ENCODE assay signal across 8 mouse cellular contexts in genomic region chr2:92370821-92371805, GRCm38 (mm10). TPM values are rescaled to one million over a fixed set of nuclear protein-coding genes. Genes with fewer than 3 reads are reported as not detected.
DNase-seq lines count a peak whose midpoint lies in the region; ATAC-seq and TF ChIP-seq lines count a peak whose summit lies in the region.

No protein-coding gene starts in this region.

- no peak for TF ChIP-seq CTCF in Patski (IDR thresholded peaks at IDR 0.05)

- 2% methylated on average over 45 of the region's 45 CpGs for WGBS in forebrain, embryonic 13.5 days
- WGBS in kidney, embryonic 15.5 days = 2% methylated on average over 45 of the region's 45 CpGs
- WGBS in stomach, embryonic 16.5 days = 4% methylated on average over 45 of the region's 45 CpGs

- no peaks in the 10 kb centered on the region for H3K9me3 ChIP-seq in forebrain, embryonic 13.5 days (replicated peaks)
- no peaks in the 10 kb centered on the region for H3K9me3 ChIP-seq in kidney, embryonic 15.5 days (replicated peaks)
- no peaks in the 10 kb centered on the region for H3K9me3 ChIP-seq in stomach, embryonic 16.5 days (replicated peaks; ENCODE audit: control insufficient read depth, low read length)

- H3K4me1 ChIP-seq in forebrain, embryonic 13.5 days = peaks cover 58% of the 10 kb centered on the region
- peaks cover 74% of the 10 kb centered on the region for H3K4me1 ChIP-seq in kidney, embryonic 15.5 days
- peaks cover 41% of the 10 kb centered on the region for H3K4me1 ChIP-seq in stomach, embryonic 16.5 days (ENCODE audit: control insufficient read depth, insufficient read depth, low read length)

- H3K4me3 ChIP-seq in forebrain, embryonic 13.5 days = peak overlapping the region; percentile 33
- peak overlapping the region; percentile 56 for H3K4me3 ChIP-seq in kidney, embryonic 15.5 days (replicated peaks)
- peak overlapping the region; percentile 53 for H3K4me3 ChIP-seq in stomach, embryonic 16.5 days (replicated peaks; ENCODE audit: low read length)

- no peaks in the 10 kb centered on the region for H3K27me3 ChIP-seq in Patski
- peaks cover 28% of the 10 kb centered on the region for H3K27me3 ChIP-seq in forebrain, embryonic 13.5 days
- H3K27me3 ChIP-seq in kidney, embryonic 15.5 days = peaks cover 32% of the 10 kb centered on the region
- peaks cover 9% of the 10 kb centered on the region; the same call in 1 of the 2 replicates for H3K27me3 ChIP-seq in stomach, embryonic 16.5 days (ENCODE audit: control insufficient read depth, insufficient read depth, low read length)

- CTCF ChIA-PET in Patski (lab: Charles Lee) = no interaction called here

- no peak overlapping the region; the same call in 1 of the 2 replicates for H3K27ac ChIP-seq in forebrain, embryonic 13.5 days
- peak overlapping the region; percentile 97 for H3K27ac ChIP-seq in kidney, embryonic 15.5 days
- H3K27ac ChIP-seq in stomach, embryonic 16.5 days (ENCODE audit: low read length) = peak overlapping the region; percentile 90

- no peak for ATAC-seq in CD4-positive, CD25-positive, alpha-beta regulatory T cell, adult 4 months
- ATAC-seq in Patski = peak; percentile 5
- ATAC-seq in forebrain, embryonic 13.5 days = no peak
- ATAC-seq in kidney, embryonic 15.5 days (replicated peaks; ENCODE audit: low FRiP score) = peak; percentile 71
- peak; percentile 55 for ATAC-seq in stomach, embryonic 16.5 days (ENCODE audit: insufficient read depth, low FRiP score)

- peak overlapping the region; percentile 60 for H3K9ac ChIP-seq in forebrain, embryonic 13.5 days
- H3K9ac ChIP-seq in kidney, embryonic 15.5 days = peak overlapping the region; percentile 49
- H3K9ac ChIP-seq in stomach, embryonic 16.5 days (ENCODE audit: low read length) = peak overlapping the region; percentile 74

- H3K36me3 ChIP-seq in forebrain, embryonic 13.5 days (ENCODE audit: poor library complexity, severe bottlenecking) = 0 out of 2 replicates have a peak, but pooled peaks cover 4% of the 10 kb centered on the region
- H3K36me3 ChIP-seq in kidney, embryonic 15.5 days = peaks cover 6% of the 10 kb centered on the region
- H3K36me3 ChIP-seq in stomach, embryonic 16.5 days (ENCODE audit: control insufficient read depth, insufficient read depth, low read length) = no peaks in the 10 kb centered on the region

- POLR2A ChIA-PET in Patski (lab: Charles Lee) = interaction anchor here (0.7 to 1.2 kb wide), 2 partner anchors 15 to 56 kb away, joined by 3 read pairs; no protein-coding TSS in a partner anchor

- peak overlapping the region; percentile 61 for H3K4me2 ChIP-seq in forebrain, embryonic 13.5 days
- H3K4me2 ChIP-seq in kidney, embryonic 15.5 days = peak overlapping the region; percentile 75
- H3K4me2 ChIP-seq in stomach, embryonic 16.5 days (ENCODE audit: low read depth, low read length) = peak overlapping the region; percentile 76

- in situ Hi-C loops in Patski (cut with MboI; ENCODE audit: low pct_unique_long_range_greater_than_20kb) = no loop called here

- peak; percentile 56 for DNase-seq in CD4-positive, CD25-positive, alpha-beta regulatory T cell, adult 2 months (ENCODE audit: low read depth, low spot score)
- DNase-seq in Patski (ENCODE audit: low read depth, low spot score) = peak; percentile 35
- DNase-seq in lung, postnatal 14 days = peak; percentile 79
- DNase-seq in gastrocnemius, postnatal 4 days (ENCODE audit: low spot score in 2 of 2) = no peak

RNA-seq across cellular contexts. Expression of gene Pex16, which starts 3.4 kb away (rescaled TPM):
- 10 to 100 TPM; 44.5 to 77.0 TPM for polyA plus RNA-seq in CD4-positive, CD25-positive, alpha-beta regulatory T cell, adult 4 months (2017; shearing (Covaris generic))
- polyA plus RNA-seq in Patski (2021) = 21.4 TPM
- polyA plus RNA-seq in forebrain, embryonic 13.5 days (2015; fragmentation: Nextera tagmentation; extraction: Ambion mirVana) = 33.8 and 33.9 TPM in 2 replicates
- 24.7 and 29.5 TPM in 2 replicates for polyA plus RNA-seq in kidney, embryonic 15.5 days (2015; fragmentation: Nextera tagmentation; extraction: Ambion mirVana)
- polyA plus RNA-seq in stomach, embryonic 16.5 days (2015; fragmentation: Nextera tagmentation; extraction: Ambion mirVana) = 27.8 and 31.9 TPM in 2 replicates
- 10 to 100 TPM; 23.0 to 23.1 TPM for total RNA-seq in gastrocnemius, postnatal 4 days (2021)

RNA-seq across cellular contexts. Expression of gene Large2, which starts 3.6 kb away (rescaled TPM):
- not detected for polyA plus RNA-seq in CD4-positive, CD25-positive, alpha-beta regulatory T cell, adult 4 months (2017; shearing (Covaris generic))
- 0.55 TPM for polyA plus RNA-seq in Patski (2021)
- polyA plus RNA-seq in forebrain, embryonic 13.5 days (2015; fragmentation: Nextera tagmentation; extraction: Ambion mirVana) = 1.5 and 2.4 TPM in 2 replicates
- polyA plus RNA-seq in kidney, embryonic 15.5 days (2015; fragmentation: Nextera tagmentation; extraction: Ambion mirVana) = 26.0 and 29.5 TPM in 2 replicates
- polyA plus RNA-seq in stomach, embryonic 16.5 days (2015; fragmentation: Nextera tagmentation; extraction: Ambion mirVana) = 12.6 and 15.5 TPM in 2 replicates
- total RNA-seq in gastrocnemius, postnatal 4 days (2021) = under 1 TPM in 1 of 2 experiments, not detected in 1; 0.47 TPM

RNA-seq across cellular contexts. Expression of gene 1700029I15Rik, which starts 11.2 kb away (rescaled TPM):
- 1 to 10 TPM; 4.5 to 8.1 TPM for polyA plus RNA-seq in CD4-positive, CD25-positive, alpha-beta regulatory T cell, adult 4 months (2017; shearing (Covaris generic))
- 2.8 TPM for polyA plus RNA-seq in Patski (2021)
- 6.2 and 6.6 TPM in 2 replicates for polyA plus RNA-seq in forebrain, embryonic 13.5 days (2015; fragmentation: Nextera tagmentation; extraction: Ambion mirVana)
- polyA plus RNA-seq in kidney, embryonic 15.5 days (2015; fragmentation: Nextera tagmentation; extraction: Ambion mirVana) = 3.2 and 3.4 TPM in 2 replicates
- 3.5 and 5.4 TPM in 2 replicates for polyA plus RNA-seq in stomach, embryonic 16.5 days (2015; fragmentation: Nextera tagmentation; extraction: Ambion mirVana)
- total RNA-seq in gastrocnemius, postnatal 4 days (2021) = 1 to 10 TPM; 1.8 to 2.6 TPM

RNA-seq across cellular contexts. Expression of gene Mapk8ip1, which starts 29.9 kb away (rescaled TPM):
- under 1 TPM; 0.35 to 0.68 TPM for polyA plus RNA-seq in CD4-positive, CD25-positive, alpha-beta regulatory T cell, adult 4 months (2017; shearing (Covaris generic))
- 48.1 TPM for polyA plus RNA-seq in Patski (2021)
- polyA plus RNA-seq in forebrain, embryonic 13.5 days (2015; fragmentation: Nextera tagmentation; extraction: Ambion mirVana) = 66.9 and 71.1 TPM in 2 replicates
- 32.1 and 34.9 TPM in 2 replicates for polyA plus RNA-seq in kidney, embryonic 15.5 days (2015; fragmentation: Nextera tagmentation; extraction: Ambion mirVana)
- polyA plus RNA-seq in stomach, embryonic 16.5 days (2015; fragmentation: Nextera tagmentation; extraction: Ambion mirVana) = 12.5 and 14.9 TPM in 2 replicates
- 10 to 100 TPM; 41.2 to 41.5 TPM for total RNA-seq in gastrocnemius, postnatal 4 days (2021)

Comparison
In these comparisons a context has a peak if more than half of its experiments do, and no peak if none do; other contexts are left out.
1. DNase-seq: peak in CD4-positive, CD25-positive, alpha-beta regulatory T cell, adult 2 months (single experiment), Patski (single experiment) and lung, postnatal 14 days (single experiment); none in gastrocnemius, postnatal 4 days (0 of 2).
2. ATAC-seq: peak in Patski (single experiment), kidney, embryonic 15.5 days (single experiment) and stomach, embryonic 16.5 days (single experiment); none in CD4-positive, CD25-positive, alpha-beta regulatory T cell, adult 4 months (single experiment) and forebrain, embryonic 13.5 days (single experiment).
3. Peak in every context shown above with its lines, with median percentiles within 50 percentile points of each other: H3K4me2 ChIP-seq, H3K4me3 ChIP-seq and H3K9ac ChIP-seq.